Mouse (Mus musculus) hematopoietic stem cell, adult 5-6 weeks (primary cell): ENCODE data around the gene S1pr4. TPM values are rescaled to one million over a fixed set of nuclear protein-coding genes. Genes with fewer than 3 reads are reported as not detected.

Experiments used
- ATAC-seq, 2 experiments: fragments of 125-278 bp in 1 of 2; replicated peaks in 1 of 2; 2 replicates each; pipeline ENCODE4 v1.8.0; 2016 to 2017; ENCODE audit warnings: inconsistent platforms in 2 of 2, mild to moderate bottlenecking in 2 of 2, moderate number of reproducible peaks in 2 of 2, low read depth in 1 of 2, moderate TSS enrichment in 1 of 2; ENCODE audit not compliant: low FRiP score in 2 of 2, poor library complexity in 2 of 2, severe bottlenecking in 2 of 2, insufficient read depth in 1 of 2, low TSS enrichment in 1 of 2
- total RNA-seq: library from RNA; stranded (forward); fragments of 172-1452, 232-1000 nt; gene quantifications from 2 replicates; pipeline ENCODE4 v1.2.3, GENCODE M21; 2017

Gene S1pr4
- 14.0 and 21.4 TPM in 2 replicates for total RNA-seq

GRCm38 (mm10) chr10:81500032-81500431, at the start of gene S1pr4:
S1pr4 (minus strand) TSS chr10:81500132.
- no peak for ATAC-seq

GRCm38 (mm10) chr10:81548944-81549343, 49.0 kb upstream of the S1pr4 start:
- no peak for ATAC-seq

GRCm38 (mm10) chr10:81546788-81547571, 47.0 kb upstream of the S1pr4 start:
- no peak for ATAC-seq

GRCm38 (mm10) chr10:81546332-81546731, 46.4 kb upstream of the S1pr4 start:
- ATAC-seq, result no peak

- ATAC-seq, result peak; percentile 91
Observed at GRCm38 (mm10) chr10:81545161-81545747, 45.3 kb upstream of the S1pr4 start, which contains the start of gene Gna11. Gna11 (minus strand) TSS chr10:81545190.

GRCm38 (mm10) chr10:81544296-81545160, 44.6 kb upstream of the S1pr4 start:
- 0 out of 4 replicates have a peak, but pooled peaks of 1 of the 2 experiments have one; percentile 1 for ATAC-seq

GRCm38 (mm10) chr10:81543633-81544032, 43.7 kb upstream of the S1pr4 start:
- no peak for ATAC-seq

- no peak for ATAC-seq
Observed at GRCm38 (mm10) chr10:81542727-81543460, 43.0 kb upstream of the S1pr4 start.

GRCm38 (mm10) chr10:81541803-81542202, 41.9 kb upstream of the S1pr4 start:
- ATAC-seq, result no peak

- ATAC-seq, result no peak
Observed at GRCm38 (mm10) chr10:81541363-81541762, 41.4 kb upstream of the S1pr4 start.

GRCm38 (mm10) chr10:81538321-81539048, 38.6 kb upstream of the S1pr4 start:
- no peak for ATAC-seq

- ATAC-seq, result no peak
Observed at GRCm38 (mm10) chr10:81537429-81537828, 37.5 kb upstream of the S1pr4 start.

GRCm38 (mm10) chr10:81536734-81537133, 36.8 kb upstream of the S1pr4 start:
- peak in 1 of 2 experiments; percentile 47; a peak in 1 of 4 replicates for ATAC-seq

- ATAC-seq, result no peak
Observed at GRCm38 (mm10) chr10:81534826-81535225, 34.9 kb upstream of the S1pr4 start.

- ATAC-seq, result peak; percentile 35 to 55
Observed at GRCm38 (mm10) chr10:81526779-81527178, 26.8 kb upstream of the S1pr4 start.

GRCm38 (mm10) chr10:81525017-81525694, 25.2 kb upstream of the S1pr4 start:
- 0 out of 4 replicates have a peak, but pooled peaks of 1 of the 2 experiments have one; percentile 6 for ATAC-seq
